Mouse (Mus musculus) embryo, embryonic 10.5 days (tissue): ENCODE measurements around the gene Ikzf1.

ENCODE experiments used
- DNase-seq: peaks from one replicate; pipeline ENCODE4 v3.0.0-alpha.2; 2015; ENCODE audit warnings: low spot score

Gene Ikzf1

GRCm38 (mm10) chr11:11684930-11685852 lies at the start of gene Ikzf1:
TSS of gene Ikzf1 (plus strand) at chr11:11685003.
- peak; percentile 46 for DNase-seq

DNA sequence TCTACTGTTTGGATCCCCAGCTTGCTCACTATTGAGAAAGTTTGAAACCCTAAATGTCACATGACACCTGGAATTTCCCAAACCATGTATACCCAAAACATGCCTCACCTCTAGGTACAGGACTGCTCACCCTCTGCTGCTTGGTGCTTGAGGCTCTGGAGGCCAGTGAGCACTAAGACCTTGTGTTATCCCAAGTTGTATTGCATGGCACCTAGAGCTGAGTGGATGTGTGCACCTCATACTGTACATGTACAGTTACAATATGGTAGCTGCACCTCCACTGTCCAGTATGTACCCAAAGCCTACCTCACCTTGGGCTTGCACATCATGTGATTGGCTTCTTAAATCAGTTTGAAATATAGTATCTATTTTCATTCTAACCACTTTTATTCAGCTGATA lies 40.5 kb upstream of the Ikzf1 start:
- DNase-seq = no peak

DNA sequence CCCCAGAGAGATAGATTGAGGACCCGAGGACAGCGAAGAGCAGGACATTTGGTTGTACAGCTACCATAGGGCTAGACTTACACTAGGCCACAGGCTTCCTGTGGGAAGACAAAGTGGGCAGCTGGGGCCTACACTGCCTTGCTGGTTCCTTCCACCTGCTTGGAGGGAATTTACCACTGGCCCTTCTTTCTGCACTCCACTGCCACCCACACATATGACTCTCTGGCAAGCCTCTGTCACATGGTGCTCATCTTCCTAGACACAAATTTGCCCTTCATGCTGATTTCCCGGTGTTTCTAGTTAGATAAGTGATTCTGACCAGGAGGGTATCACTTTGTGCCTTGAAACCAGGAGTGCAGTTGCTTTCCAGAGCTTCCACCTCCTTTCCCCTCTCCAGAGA lies 28.4 kb upstream of the Ikzf1 start:
- DNase-seq = no peak

GRCm38 (mm10) chr11:11656995-11657530 lies 27.7 kb upstream of the Ikzf1 start:
- DNase-seq = peak; percentile 3

GRCm38 (mm10) chr11:11657634-11658033 lies 27.2 kb upstream of the Ikzf1 start:
- no peak for DNase-seq

- DNase-seq = no peak
Observed at GRCm38 (mm10) chr11:11658834-11659233, 26.0 kb upstream of the Ikzf1 start.

- no peak for DNase-seq
Observed at GRCm38 (mm10) chr11:11660651-11661050, 24.2 kb upstream of the Ikzf1 start.

- no peak for DNase-seq
Observed at GRCm38 (mm10) chr11:11667254-11667921, 17.4 kb upstream of the Ikzf1 start.

DNA sequence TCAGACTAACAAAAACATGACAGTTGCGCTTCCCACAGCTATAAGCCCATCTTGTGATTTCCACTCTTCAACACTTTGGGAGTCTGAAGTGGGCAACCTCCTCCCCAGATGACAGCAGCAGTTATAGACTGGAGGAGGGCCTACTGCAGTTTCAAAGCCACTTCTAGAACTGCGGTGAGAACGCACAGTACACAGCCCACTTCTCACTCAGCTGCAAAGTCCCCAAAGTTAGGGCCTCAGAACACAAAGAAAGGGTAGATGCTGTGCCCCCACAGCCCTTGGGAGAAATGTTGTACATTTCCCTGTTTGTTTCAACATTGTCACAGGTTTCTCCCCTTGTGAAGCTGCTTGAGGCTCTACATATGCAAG lies 16.9 kb upstream of the Ikzf1 start:
- no peak for DNase-seq

GRCm38 (mm10) chr11:11672974-11673373 lies 11.8 kb upstream of the Ikzf1 start:
- no peak for DNase-seq

GRCm38 (mm10) chr11:11675063-11675462 lies 9.7 kb upstream of the Ikzf1 start:
- DNase-seq = no peak

DNA sequence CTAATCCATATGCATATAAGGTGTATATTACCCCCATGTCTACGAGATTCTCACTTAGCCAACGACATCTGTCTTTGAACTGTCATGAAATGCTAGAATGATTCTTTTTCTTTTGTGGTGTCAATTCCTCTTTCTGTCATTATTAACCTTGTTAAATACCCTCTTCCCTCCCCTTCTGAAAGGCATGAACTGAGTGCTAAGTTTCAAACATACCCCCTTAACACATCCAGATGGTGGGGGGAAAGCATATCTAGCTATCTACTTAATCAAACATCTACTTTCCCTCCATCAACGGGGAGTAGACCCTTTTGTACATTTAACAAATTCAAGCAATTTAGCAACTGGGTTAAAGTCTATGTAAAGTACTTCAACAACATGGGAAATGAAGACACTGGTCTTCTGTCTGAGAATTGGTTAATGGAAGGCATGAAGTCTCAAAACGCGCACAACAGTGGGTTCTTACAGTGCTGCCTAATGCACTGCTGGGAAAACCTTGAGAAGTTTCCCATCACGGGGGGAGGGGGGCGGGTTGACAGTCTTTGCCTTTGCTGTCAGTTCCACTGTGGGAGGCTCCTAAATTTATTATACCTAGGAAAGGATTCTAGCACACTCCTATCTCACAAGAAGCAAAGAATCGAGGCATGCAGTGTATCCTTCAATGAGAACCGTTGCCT lies 8.6 kb upstream of the Ikzf1 start:
- no peak for DNase-seq

GRCm38 (mm10) chr11:11677165-11677564 lies 7.6 kb upstream of the Ikzf1 start:
- no peak for DNase-seq

GRCm38 (mm10) chr11:11678972-11679371 lies 5.8 kb upstream of the Ikzf1 start:
- DNase-seq = no peak

- no peak for DNase-seq
Observed at GRCm38 (mm10) chr11:11684056-11684929, 510 bp upstream of the Ikzf1 start.

GRCm38 (mm10) chr11:11685853-11686395 lies 1.1 kb downstream of the Ikzf1 start:
- peak; percentile 61 for DNase-seq

DNA sequence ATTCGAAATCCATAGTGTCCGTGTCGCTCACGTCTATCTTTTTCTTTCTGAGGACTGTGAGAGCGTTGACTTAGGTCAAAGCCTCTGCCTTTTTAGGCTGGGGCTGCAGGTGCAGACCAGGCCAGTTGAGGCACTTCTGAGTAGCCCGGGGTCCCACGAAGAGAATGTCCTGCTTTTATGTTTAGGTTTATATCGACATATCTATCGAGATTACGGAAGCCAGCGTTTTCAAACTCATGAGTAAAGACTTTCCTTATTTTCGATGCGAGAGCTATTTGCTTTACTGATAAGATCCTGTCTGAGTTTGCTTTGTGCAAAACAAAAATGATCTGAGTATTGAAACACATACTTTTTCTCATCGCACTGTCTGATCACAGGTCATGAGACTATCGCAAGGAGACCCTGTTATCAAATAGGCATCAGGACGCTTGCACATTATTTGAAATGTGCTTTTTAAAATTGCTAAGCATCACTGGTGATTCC lies 1.8 kb downstream of the Ikzf1 start:
- DNase-seq = peak; percentile 54

DNA sequence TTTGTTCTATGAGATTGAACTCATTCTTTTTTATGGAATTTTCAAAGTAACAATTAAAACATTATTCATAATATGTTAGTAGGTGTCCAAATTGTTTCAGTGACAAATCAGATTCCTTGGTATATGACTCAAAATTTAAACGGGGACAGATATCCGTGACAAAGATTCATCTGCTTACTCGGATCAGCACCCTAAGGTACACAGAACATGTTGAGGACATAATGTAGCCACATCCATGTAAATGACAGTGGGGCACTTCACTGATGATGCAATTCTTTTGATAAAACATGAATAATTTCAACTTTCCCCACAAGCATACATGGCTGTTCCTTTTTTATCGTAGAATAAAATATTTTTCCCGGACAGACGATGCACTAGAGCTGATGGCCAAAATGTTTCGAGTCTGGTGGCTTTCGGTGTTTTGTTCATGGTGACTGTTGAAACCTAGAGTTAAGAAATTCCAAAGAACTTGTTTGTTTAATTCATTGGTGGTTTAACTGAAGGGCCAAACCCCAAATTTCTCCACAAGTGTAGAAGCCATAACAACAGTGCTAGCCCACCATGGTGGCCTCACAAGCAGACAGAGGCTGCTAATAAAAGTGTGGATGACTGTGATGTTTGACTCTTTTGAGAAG lies 2.9 kb downstream of the Ikzf1 start:
- no peak for DNase-seq

- no peak for DNase-seq
Observed at GRCm38 (mm10) chr11:11688766-11689330, 4.0 kb downstream of the Ikzf1 start.

DNA sequence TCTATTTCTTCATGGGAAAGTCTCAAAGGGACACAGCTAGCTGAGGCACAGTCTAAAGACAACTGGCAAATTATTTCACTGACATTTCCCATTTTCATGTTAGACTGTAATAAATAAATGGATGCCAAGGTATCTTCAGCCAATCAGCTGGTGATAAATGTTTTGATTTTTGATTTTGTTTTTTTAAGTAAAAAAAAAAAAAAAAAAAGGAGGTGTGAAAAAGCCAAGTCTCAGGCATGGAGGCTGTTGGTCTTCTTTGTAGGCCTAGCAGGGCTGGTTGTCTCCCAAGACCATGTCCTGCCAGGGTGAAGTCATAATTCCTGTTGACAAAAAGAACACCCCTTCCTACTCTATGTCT lies 4.9 kb downstream of the Ikzf1 start:
- DNase-seq = no peak
